Mouse (Mus musculus) gastrocnemius, postnatal 10 days (tissue): ENCODE measurements around the gene Ern1. TPM values are rescaled to one million over a fixed set of nuclear protein-coding genes. Genes with fewer than 3 reads are reported as not detected.
"Not testable (repeated sequence)": the region's sequence is repeated elsewhere in the genome, so short reads cannot be mapped to it uniquely, and the experiment has no call there.

ENCODE experiments used
- DNase-seq: peaks from one replicate; pipeline ENCODE4 v3.0.0; 2021; ENCODE audit warnings: mixed read lengths
- total RNA-seq, 2 experiments: library from RNA; stranded (reverse); gene quantifications; 2 replicates each; pipeline ENCODE4 v1.2.3; 2021

The Ern1 gene
- total RNA-seq, 2 experiments from 2014 or later, result 5.0 to 7.5 TPM

GRCm38 (mm10) chr11:106480530-106480885 is 7.1 kb downstream of the Ern1 start:
- no peak for DNase-seq

GRCm38 (mm10) chr11:106479619-106480529 is 7.8 kb downstream of the Ern1 start:
- DNase-seq, result no peak

GRCm38 (mm10) chr11:106478745-106479144 is 8.9 kb downstream of the Ern1 start:
- DNase-seq, result no peak

- no peak for DNase-seq
Measured at GRCm38 (mm10) chr11:106477505-106478160, 10.0 kb downstream of the Ern1 start.

- no peak for DNase-seq
Measured at GRCm38 (mm10) chr11:106475309-106475708, 12.3 kb downstream of the Ern1 start.

- DNase-seq, result no peak
Measured at GRCm38 (mm10) chr11:106471629-106472028, 16.0 kb downstream of the Ern1 start.

GRCm38 (mm10) chr11:106468509-106468908 is 19.1 kb downstream of the Ern1 start:
- no peak for DNase-seq

- no peak for DNase-seq
Measured at GRCm38 (mm10) chr11:106465932-106466331, 21.7 kb downstream of the Ern1 start.

- no peak for DNase-seq
Measured at GRCm38 (mm10) chr11:106465545-106465903, 22.1 kb downstream of the Ern1 start.

GRCm38 (mm10) chr11:106464681-106465544 is 22.7 kb downstream of the Ern1 start:
- no peak for DNase-seq

- no peak for DNase-seq
Measured at GRCm38 (mm10) chr11:106463845-106464244, 23.8 kb downstream of the Ern1 start.

- no peak for DNase-seq
Measured at GRCm38 (mm10) chr11:106462309-106462708, 25.3 kb downstream of the Ern1 start.

GRCm38 (mm10) chr11:106461145-106461932 is 26.3 kb downstream of the Ern1 start:
- no peak for DNase-seq

GRCm38 (mm10) chr11:106460671-106461070 is 27.0 kb downstream of the Ern1 start:
- DNase-seq, result no peak

GRCm38 (mm10) chr11:106458540-106458939 is 29.1 kb downstream of the Ern1 start:
- DNase-seq, result no peak

- no peak for DNase-seq
Measured at GRCm38 (mm10) chr11:106443646-106444045, 44.0 kb downstream of the Ern1 start.

GRCm38 (mm10) chr11:106442564-106442963 is 45.1 kb downstream of the Ern1 start:
- DNase-seq, result not testable (repeated sequence)

- no peak for DNase-seq
Measured at GRCm38 (mm10) chr11:106440318-106440717, 47.3 kb downstream of the Ern1 start.

GRCm38 (mm10) chr11:106439355-106439754 is 48.3 kb downstream of the Ern1 start:
- no peak for DNase-seq

GRCm38 (mm10) chr11:106438524-106439177 is 49.0 kb downstream of the Ern1 start:
- no peak for DNase-seq

GRCm38 (mm10) chr11:106437543-106437942 is 50.1 kb downstream of the Ern1 start:
- DNase-seq, result no peak
